8 mouse cellular contexts compared by ENCODE assay signal in the genomic region with DNA sequence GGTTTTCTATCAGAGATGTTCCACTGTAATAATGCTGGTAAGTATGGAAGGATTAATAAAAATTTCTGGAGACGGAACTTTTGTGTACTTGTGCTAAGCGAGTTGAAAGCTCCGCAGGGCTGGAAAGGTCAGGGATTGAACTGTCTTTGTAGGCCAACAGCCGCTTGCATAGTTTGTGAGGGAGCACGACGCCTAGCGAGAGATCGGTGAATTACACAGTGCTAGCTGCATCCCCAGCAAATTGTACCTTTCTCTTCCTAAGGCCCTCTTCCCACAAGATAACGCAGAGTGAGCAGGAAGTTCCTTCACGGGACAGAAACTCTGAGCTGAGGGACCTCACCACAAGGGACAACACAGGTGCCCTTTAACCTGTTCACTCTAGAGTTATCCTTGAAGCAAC. TPM values are rescaled to one million over a fixed set of nuclear protein-coding genes. Genes with fewer than 3 reads are reported as not detected.
A peak's percentile ranks its signal among the peaks of the same experiment; 100 is the strongest.
DNase-seq lines count a peak whose midpoint lies in the region; ATAC-seq and TF ChIP-seq lines count a peak whose summit lies in the region.

No protein-coding gene starts in this region.

- H3K4me1 ChIP-seq in E14TG2a.4 (replicated peaks; ENCODE audit: low read depth, low read length), result peaks cover 21% of the 10 kb centered on the region
- H3K4me1 ChIP-seq in forebrain, embryonic 13.5 days, result peaks cover 10% of the 10 kb centered on the region
- H3K4me1 ChIP-seq in neural tube, embryonic 15.5 days, result peaks cover 20% of the 10 kb centered on the region

- H3K9me3 ChIP-seq in E14TG2a.4 (ENCODE audit: low read length), result no peaks in the 10 kb centered on the region
- no peaks in the 10 kb centered on the region for H3K9me3 ChIP-seq in forebrain, embryonic 13.5 days (replicated peaks)
- no peaks in the 10 kb centered on the region for H3K9me3 ChIP-seq in neural tube, embryonic 15.5 days (replicated peaks)

- H3K36me3 ChIP-seq in E14TG2a.4 (ENCODE audit: insufficient read depth, low read length), result peaks cover 11% of the 10 kb centered on the region
- peaks cover 28% of the 10 kb centered on the region for H3K36me3 ChIP-seq in forebrain, embryonic 13.5 days (ENCODE audit: poor library complexity, severe bottlenecking)
- peaks cover 30% of the 10 kb centered on the region for H3K36me3 ChIP-seq in neural tube, embryonic 15.5 days

- no peak overlapping the region for H3K27ac ChIP-seq in forebrain, embryonic 13.5 days
- H3K27ac ChIP-seq in neural tube, embryonic 15.5 days (replicated peaks), result peak overlapping the region; percentile 88; the same call in 1 of the 2 replicates

- H3K27me3 ChIP-seq in E14TG2a.4 (ENCODE audit: insufficient read depth, low read length), result no peaks in the 10 kb centered on the region
- no peaks in the 10 kb centered on the region for H3K27me3 ChIP-seq in forebrain, embryonic 13.5 days
- H3K27me3 ChIP-seq in neural tube, embryonic 15.5 days (replicated peaks), result no peaks in the 10 kb centered on the region

- peak overlapping the region; percentile 89 for H3K4me2 ChIP-seq in forebrain, embryonic 13.5 days
- H3K4me2 ChIP-seq in neural tube, embryonic 15.5 days, result peak overlapping the region; percentile 89

- TF ChIP-seq CTCF in E14TG2a.4 (conservative IDR thresholded peaks at IDR 0.05; ENCODE audit: low read length), result peak; percentile 99

- DNase-seq in heart, postnatal 14 days, result peak; percentile 86 to 90
- DNase-seq in layer of hippocampus, adult 11-12 months (ENCODE audit: low spot score), result peak; percentile 88
- peak; percentile 86 to 90 for DNase-seq in lung, adult 18-20 months
- DNase-seq in testis, postnatal 14 days (ENCODE audit: low spot score), result peak; percentile 84

- H3K9ac ChIP-seq in forebrain, embryonic 13.5 days, result peak overlapping the region; percentile 75
- peak overlapping the region; percentile 72 for H3K9ac ChIP-seq in neural tube, embryonic 15.5 days (replicated peaks)

- ATAC-seq in cerebellum, adult (ENCODE audit: insufficient number of reproducible peaks, low FRiP score, low TSS enrichment), result peak; percentile 57; the same call in 1 of the 2 replicates
- ATAC-seq in forebrain, embryonic 13.5 days, result peak; percentile 28; the same call in 1 of the 2 replicates
- ATAC-seq in neural tube, embryonic 15.5 days (ENCODE audit: low FRiP score), result no peak

- peak overlapping the region; percentile 87 for H3K4me3 ChIP-seq in E14TG2a.4 (replicated peaks; ENCODE audit: low read length)
- peak overlapping the region; percentile 67 for H3K4me3 ChIP-seq in forebrain, embryonic 13.5 days
- peak overlapping the region; percentile 72 for H3K4me3 ChIP-seq in neural tube, embryonic 15.5 days (replicated peaks)

- intact Hi-C loops in heart, postnatal 14 days (cut with DNase I), result loop anchor here (5.0 kb wide), 2 partner anchors 68 to 153 kb away; a partner anchor contains a TSS

- WGBS in forebrain, embryonic 13.5 days, result 1% methylated on average over 10 of the region's 10 CpGs
- under 1% methylated on average over 10 of the region's 10 CpGs for WGBS in neural tube, embryonic 15.5 days

RNA-seq across cellular contexts. Expression of a gene that starts 0.9 kb away (rescaled TPM):
- polyA plus RNA-seq in forebrain, embryonic 13.5 days (2015; fragmentation: Nextera tagmentation; extraction: Ambion mirVana), result 37.4 and 37.5 TPM in 2 replicates
- 10 to 100 TPM; 20.7 to 25.0 TPM for total RNA-seq in heart, postnatal 14 days (2021)
- polyA plus RNA-seq in neural tube, embryonic 15.5 days (2015; fragmentation: Nextera tagmentation; extraction: Ambion mirVana), result 35.0 and 36.3 TPM in 2 replicates

RNA-seq across cellular contexts. Expression of a gene that starts 0.9 kb away (rescaled TPM):
- polyA plus RNA-seq in forebrain, embryonic 13.5 days (2015; fragmentation: Nextera tagmentation; extraction: Ambion mirVana), result 3.9 and 4.6 TPM in 2 replicates
- under 1 TPM; 0.29 to 0.66 TPM for total RNA-seq in heart, postnatal 14 days (2021)
- 1.9 and 2.2 TPM in 2 replicates for polyA plus RNA-seq in neural tube, embryonic 15.5 days (2015; fragmentation: Nextera tagmentation; extraction: Ambion mirVana)

RNA-seq across cellular contexts. Expression of a gene that starts 31.5 kb away (rescaled TPM):
- polyA plus RNA-seq in forebrain, embryonic 13.5 days (2015; fragmentation: Nextera tagmentation; extraction: Ambion mirVana), result 45.2 and 49.5 TPM in 2 replicates
- total RNA-seq in heart, postnatal 14 days (2021), result 10 to 100 TPM; 41.1 to 42.8 TPM
- polyA plus RNA-seq in neural tube, embryonic 15.5 days (2015; fragmentation: Nextera tagmentation; extraction: Ambion mirVana), result 88.3 and 96.9 TPM in 2 replicates
